Mouse (Mus musculus) G1E-ER4 (cell line): ENCODE results near the gene Rbbp5. TPM values are rescaled to one million over a fixed set of nuclear protein-coding genes. Genes with fewer than 3 reads are reported as not detected.

ENCODE experiments used
- GATA1 ChIP-seq: IDR thresholded peaks from one replicate; pipeline ENCODE4 v1.8.0; 2012; ENCODE audit warnings: low read length, inconsistent platforms
- polyA plus RNA-seq: library from polyadenylated mRNA; stranded (reverse); fragments of >175 nt; gene quantifications from 2 replicates; pipeline ENCODE4 v1.2.3, GENCODE M21; 2012

Rbbp5 gene
- 6.0 and 7.5 TPM in 2 replicates for polyA plus RNA-seq

DNA sequence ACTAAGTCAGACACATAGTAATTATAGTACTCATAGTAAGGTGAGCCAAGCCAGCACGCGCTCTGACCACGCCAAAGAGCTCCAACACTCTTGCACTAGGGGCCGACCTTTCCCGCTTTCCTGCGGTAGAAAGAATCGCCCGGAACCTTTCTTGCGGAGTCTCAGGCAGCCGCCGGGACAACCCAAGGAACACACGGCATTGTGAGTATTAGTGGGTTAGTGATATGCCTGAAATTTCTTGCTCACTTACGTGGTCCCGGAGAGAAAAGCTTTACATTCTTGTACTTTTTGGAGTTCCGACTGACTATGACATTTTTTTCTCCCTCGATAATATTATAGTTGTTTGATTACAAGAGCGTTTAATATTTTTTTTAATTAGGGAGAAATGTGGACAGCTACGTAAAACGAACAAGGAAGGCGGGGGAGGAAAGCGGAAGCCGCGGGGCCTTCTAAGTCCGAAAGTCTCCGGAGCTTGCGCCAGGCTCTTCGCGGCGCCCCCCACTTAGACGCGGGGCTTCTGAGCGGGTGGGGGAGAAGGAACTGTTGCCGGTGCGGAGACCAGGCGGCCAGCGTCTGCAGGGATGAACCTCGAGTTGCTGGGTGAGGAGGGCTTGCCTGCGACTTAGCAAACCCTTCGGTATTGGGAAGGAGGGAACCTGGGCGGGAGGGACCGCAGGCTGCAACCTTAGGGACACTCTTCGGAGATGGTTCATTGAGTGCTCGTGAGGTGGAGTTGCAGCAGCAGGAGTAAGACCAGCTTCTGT is at the start of gene Rbbp5:
TSS of gene Rbbp5 (plus strand) at position 438 of the 764 bp plus-strand sequence.
- no peak for TF ChIP-seq GATA1

DNA sequence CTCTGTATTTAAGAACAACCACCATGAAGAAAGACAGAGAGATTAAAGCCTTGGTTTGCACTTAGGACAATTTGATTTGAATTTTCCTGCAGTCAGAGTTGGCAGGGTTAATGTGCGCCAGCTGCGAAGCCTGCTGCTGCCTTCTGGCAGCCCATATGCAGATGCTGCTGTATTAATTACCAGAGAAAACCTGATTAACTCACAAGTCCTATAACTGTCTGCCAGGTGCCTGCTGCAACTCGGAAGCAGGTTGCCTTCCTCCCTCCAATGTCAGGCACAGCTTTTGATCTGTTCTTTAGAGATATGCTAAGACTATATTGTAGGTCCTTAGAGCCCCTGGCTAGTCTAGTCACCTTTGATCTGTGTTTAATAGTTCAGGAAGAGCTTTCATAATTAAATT is 46.3 kb upstream of the Rbbp5 start:
- TF ChIP-seq GATA1 = no peak

DNA sequence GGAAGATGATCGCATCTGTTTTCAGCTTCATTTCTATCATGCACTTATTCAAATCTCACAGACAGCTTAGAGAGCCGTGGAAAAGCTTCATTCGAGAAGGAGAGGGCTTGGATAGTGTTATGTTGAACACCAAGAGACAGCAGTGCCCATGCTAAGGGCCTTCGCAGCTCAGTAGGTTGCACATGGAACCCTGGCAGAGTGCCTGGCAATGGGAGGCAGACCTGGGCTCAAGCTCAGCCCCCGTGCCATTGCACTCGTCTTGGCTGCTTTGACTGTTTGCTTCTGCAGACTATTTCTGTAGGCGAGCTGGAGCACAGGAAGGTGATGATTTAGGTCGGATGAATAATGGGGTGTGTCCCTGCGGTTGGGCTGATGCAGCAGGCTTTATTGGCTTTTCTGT is 45.4 kb upstream of the Rbbp5 start:
- TF ChIP-seq GATA1 = no peak

DNA sequence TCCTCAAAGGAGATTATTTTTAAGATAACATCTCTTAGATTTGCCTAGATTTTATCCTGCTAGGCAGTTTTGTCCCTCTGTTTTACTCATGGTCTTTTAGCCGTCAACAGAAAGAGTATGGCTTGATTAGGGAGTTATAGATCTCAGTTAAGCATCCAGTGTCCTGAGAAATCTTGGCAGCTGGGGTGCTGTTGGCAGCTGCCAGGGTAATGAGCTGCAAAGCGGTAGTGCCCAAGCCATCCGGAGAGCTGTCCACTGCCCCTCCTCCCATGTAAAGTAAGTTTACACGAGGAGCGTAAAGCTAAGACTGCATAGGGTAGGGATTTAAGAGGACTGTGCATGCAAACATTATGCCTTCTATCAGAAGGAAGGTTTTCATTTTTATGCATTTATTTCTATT is 43.8 kb upstream of the Rbbp5 start:
- TF ChIP-seq GATA1 = no peak

DNA sequence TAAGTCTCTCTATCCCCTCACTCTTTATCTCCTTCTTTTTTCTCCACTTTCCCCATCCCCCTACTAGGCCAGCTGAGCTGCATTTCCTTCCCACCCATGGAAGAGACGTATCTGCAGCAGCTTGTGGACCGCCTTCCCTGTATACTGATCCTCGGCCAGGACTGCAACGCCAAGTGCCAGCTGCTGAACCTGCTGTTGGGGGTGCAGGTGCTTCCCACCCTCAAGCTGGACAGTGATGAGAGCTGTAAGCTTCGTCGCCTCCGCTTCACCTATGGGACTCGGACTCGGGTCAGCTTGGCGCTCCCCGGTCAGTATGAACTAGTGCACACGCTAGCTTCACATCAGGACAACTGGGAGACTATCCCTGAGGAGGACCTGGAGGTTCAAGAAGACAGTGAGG is 43.1 kb upstream of the Rbbp5 start:
- no peak for TF ChIP-seq GATA1

DNA sequence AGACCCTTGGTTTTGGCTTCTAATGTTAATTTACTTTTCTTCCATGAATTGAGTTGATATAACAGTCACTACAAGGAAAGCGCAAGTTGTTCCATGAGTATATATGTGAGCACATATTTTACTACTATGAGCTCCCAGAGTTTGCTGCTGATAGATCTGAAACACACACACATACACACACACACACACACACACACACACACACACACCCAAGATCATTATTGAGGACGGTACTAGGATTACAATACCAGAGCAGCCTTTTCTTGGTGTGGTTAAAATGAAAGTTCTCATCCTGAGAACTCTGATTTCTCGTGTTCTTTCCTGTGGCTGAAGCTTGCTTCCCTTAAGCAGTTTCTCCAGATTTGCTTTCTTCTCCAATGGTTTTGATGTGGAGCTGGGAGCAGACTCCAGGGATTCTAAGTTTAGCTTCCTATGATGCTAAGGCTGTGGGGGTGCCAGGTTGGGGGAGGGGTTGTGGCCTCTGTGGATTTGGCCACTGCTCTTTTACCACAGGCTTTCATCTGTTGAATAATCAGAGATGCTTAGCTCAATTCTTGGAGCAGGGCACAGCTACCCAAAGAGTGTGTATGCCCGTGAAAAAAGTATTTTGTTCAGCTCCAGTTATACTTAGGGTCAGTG is 40.7 kb upstream of the Rbbp5 start:
- no peak for TF ChIP-seq GATA1

DNA sequence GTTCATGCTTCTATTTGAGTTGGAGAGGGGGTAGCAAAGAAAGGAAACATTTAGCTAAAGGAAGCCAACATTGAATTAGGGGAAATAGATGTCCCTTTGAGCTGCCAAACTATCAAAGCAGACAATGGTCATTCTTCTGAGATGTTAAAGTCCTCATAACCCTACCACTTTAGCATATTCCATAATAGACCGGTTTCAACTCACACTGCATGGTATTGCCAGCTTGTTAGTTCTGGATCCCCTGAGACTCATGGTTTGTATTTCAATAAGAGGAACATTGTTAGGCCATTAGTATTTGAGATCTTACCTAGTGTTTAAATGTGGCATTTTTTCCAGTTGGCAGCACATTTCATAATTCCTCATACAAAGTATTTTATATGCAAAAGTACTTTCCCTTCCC is 40.2 kb upstream of the Rbbp5 start:
- TF ChIP-seq GATA1 = no peak

DNA sequence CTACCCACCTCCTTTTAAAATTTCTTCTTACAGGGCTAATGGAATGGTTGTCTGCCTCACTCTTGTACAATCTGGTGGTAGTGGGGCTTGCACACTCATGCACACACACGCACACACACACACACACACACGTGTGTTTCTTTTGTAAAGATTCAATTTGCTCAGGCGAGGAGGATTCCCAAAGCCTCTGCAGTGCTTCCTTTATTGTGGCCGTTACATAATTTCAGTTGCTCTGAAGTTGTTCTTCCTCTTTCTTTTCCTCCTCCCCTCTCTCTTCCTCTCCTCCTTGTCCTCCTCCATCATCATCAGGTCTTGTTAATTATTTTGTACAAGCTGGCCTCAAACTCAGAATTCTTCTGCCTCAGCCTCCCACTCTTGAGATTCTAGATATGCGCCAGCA is 39.8 kb upstream of the Rbbp5 start:
- no peak for TF ChIP-seq GATA1

DNA sequence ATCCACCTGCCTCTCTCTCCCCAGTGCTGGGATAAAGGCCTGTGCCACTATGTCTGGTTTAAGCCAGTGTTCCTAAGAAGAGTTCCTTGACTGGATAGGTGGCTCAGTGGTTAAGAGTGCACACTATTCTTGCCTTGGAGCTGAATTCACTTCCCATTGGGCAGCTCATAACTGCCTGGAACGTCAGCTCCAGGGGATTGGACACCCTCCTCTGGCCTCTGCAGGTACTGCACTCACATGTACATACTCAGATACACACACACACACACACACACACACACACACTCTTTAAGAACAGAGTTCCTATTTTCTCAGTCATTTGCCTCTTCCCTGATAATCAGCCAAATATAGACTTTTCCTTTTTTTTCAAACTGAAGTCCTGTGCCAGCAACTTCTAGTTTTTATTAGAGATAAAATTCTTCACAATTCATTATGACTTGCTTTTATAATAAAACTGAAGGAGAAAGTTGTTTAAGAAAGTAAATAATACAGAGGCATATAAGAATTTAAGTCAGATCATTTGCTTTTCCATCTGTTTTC is 36.2 kb upstream of the Rbbp5 start:
- no peak for TF ChIP-seq GATA1

DNA sequence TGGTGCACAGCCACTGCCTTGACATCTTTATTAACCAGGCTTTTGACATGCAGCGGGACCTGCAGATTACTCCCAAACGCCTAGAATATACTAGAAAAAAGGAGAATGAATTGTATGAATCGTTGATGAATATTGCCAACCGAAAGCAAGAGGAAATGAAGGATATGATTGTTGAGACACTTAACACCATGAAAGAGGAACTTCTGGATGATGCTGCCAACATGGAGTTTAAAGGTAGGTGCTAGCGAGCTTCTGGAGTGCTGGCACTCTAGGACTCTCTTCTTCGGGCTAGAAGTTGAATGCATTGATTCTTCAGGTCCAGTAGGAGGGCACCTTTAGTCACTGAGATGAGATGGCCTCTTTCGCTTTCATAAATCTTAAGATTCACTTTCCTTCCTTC is 27.4 kb upstream of the Rbbp5 start:
- no peak for TF ChIP-seq GATA1

DNA sequence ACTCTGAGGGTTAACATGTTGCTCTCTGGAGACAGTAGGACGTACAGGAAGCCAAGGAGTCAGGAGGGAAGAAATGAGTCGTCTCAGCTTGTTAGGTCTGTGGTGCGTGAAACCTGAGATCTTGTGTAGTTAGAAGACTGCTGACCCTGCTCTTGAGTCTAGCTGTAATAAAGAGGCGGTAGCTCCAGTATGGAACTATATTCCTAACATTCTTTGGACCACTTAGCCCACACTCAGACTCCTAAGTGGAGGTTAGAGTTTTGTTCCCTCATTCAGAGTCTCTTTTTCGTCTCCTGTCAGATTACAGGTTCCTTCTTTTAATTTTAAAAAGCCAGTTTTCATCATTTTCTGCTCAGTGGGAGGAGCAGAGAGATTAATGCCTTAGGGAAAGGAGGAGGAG is 12.5 kb upstream of the Rbbp5 start:
- no peak for TF ChIP-seq GATA1

DNA sequence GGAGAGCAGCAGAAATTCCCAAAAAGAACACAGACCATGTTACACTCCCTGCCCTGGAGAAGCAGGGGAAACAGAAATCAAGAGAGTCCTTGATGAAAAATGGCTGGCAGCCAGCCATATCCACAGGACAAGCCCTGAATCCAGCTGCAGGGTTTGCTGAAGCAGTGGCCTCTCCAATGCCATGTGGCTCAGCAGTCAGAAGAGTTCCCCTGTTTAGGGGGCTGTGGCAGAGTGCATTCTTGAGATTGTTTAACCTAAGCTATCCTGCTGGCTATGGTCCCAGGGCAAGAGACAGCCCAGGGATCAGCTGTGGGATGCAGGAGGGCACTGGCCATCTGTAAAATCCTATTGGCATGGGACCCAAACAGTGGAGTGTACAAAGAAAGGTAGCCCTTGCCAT is 8.2 kb upstream of the Rbbp5 start:
- TF ChIP-seq GATA1 = no peak

DNA sequence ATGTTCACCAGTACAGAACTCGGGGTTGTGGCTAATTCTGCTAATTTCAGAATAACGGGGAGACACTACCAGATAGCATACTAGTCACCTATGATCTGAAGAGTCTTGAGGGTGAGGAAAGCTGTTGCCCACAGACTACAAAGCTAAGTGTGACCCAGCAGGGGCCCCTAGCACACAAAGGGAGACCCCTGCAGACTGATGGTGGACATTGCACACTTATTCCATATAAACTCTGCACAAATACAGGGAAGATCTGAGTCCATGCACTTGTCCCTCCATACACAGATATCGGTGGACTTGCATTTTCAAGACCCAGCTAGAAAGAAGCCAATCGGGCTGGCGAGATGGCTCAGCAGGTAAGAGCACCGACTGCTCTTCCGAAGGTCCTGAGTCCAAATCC is 7.6 kb upstream of the Rbbp5 start:
- no peak for TF ChIP-seq GATA1

DNA sequence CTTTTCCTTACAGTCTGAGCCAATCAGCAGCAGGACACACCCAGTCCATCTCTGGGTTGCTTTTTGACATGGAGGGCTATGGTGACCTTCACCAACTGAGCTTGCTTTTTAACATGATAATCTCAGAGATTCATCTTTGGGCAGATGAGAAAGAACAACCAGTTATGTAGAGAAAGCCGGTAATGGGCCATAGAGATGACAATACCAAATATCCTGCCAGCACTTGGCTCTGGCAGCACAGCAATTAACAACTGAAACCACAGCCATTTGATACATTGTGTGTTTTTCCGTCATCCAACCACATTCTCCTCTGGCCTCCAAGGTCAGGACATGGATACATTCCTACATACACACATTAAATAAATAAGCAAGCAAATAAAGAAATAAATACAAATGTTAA is 6.1 kb upstream of the Rbbp5 start:
- TF ChIP-seq GATA1 = no peak

DNA sequence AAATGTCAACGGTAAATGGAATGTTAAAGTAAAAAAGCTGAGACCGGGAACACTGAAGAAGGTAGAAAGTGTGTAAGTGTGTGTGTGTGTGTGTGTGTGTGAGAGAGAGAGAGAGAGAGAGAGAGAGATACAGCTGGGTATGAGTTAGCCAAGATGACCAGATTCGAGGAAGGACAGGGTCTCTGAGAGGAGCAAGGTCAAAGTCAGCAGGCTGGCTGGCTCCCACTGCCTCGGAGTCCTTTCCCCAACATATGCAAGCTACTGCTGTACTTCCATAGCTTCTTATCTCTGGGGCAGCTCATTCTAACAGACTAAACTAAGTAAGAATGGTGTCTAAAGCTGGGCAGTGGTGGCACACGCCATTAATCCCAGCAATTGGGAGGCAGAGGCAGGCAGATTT is 5.7 kb upstream of the Rbbp5 start:
- TF ChIP-seq GATA1 = no peak

DNA sequence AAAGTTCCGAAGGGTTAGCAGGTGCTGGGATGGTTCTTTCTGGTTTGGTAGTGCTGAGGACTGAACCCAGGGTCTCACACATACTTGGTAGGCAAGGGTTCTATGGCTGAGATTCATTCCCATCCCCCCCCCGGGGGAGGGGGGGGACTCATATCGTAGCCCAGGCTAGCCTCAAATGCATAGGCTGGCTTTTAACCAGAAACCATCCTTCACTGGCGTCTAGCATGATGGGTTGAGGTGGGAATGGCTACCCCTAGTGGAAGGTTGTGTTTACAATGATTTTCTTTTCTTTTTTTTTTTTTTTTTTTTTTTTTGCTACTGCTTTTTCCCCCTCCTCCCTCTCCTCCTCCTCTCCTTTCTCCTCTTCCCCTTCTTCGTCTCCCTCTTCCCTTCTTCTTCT is 4.6 kb upstream of the Rbbp5 start:
- TF ChIP-seq GATA1 = no peak

DNA sequence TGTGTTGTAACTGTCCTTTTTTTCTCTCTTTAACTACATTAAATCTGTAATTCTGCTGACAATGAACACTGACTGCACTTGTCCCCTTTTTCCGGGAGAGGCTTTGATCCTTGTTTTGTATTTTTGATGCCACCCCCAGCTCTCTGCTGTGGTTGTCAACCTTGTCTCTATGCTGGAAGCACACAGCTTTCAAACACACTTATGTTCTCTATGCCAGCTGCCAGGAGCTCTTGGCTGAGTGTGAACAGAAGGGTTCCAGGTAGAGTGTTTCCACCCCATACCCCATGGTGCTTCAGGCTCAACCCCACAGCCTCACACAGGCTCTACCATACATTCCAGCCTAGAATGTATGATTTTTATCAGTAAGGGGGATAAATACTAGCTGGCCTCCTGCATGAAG is 2.7 kb upstream of the Rbbp5 start:
- TF ChIP-seq GATA1 = no peak
